In the genomic region with DNA sequence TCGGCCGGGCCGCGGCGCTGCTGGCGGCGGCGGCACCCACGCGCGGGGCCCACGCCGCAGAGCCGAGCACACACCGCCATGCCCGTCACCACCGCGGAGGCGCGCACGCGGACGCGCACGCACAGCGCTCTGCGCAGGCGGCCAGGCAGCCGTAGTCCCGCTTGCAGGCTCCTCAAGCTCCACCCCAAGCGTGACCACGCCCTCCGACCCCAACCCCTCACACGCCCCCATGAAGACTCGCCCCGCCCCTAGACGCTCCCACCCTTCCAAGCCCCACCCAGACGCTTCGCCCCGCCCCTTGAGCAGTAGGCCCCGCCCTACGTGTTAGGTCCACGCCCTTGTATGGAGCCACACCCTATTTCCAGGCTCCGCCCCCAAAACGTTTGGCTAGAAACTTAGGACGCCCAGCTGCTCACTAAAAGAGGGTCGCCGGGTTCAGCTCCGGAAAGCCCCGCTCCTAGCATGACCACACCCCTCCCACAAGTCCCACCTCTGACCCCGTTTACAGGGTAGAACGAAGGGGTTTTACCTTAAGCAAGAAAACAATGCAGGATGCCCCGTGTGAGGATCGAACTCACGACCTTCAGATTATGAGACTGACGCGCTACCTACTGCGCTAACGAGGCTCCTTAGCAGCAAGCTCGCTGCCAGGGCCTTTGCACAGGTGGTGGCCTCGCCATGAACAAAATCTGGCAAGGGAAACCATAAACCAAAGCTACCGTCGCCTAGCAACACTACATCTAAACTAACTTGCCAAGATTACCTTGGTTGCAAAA, we compare ENCODE assay signal across 8 mouse cellular contexts. TPM values are rescaled to one million over a fixed set of nuclear protein-coding genes. Genes with fewer than 3 reads are reported as not detected.
DNase-seq lines count a peak whose midpoint lies in the region; ATAC-seq and TF ChIP-seq lines count a peak whose summit lies in the region.

TSS of gene Fbxo31 (minus strand) at position 131 of the 776 bp plus-strand sequence.

- H3K9me3 ChIP-seq in heart, embryonic 12.5 days (replicated peaks), result no peaks in the 10 kb centered on the region
- H3K9me3 ChIP-seq in kidney, postnatal 0 days (replicated peaks; ENCODE audit: low read length), result no peaks in the 10 kb centered on the region
- no peaks in the 10 kb centered on the region for H3K9me3 ChIP-seq in liver, embryonic 11.5 days (ENCODE audit: control insufficient read depth, low read length)
- H3K9me3 ChIP-seq in stomach, embryonic 14.5 days (ENCODE audit: control insufficient read depth, low read depth, low read length), result no peaks in the 10 kb centered on the region

- TF ChIP-seq CTCF in kidney, postnatal 0 days (IDR thresholded peaks at IDR 0.05; ENCODE audit: low read depth), result no peak

- peak; percentile 94 for DNase-seq in CD4-positive helper T cell, adult 2 months (ENCODE audit: low read depth, low spot score)
- DNase-seq in brain, embryonic 18.5 days (ENCODE audit: low read depth, low spot score), result peak; percentile 79
- DNase-seq in kidney, postnatal 0 days (ENCODE audit: low spot score), result peak; percentile 95
- peak; percentile 96 for DNase-seq in liver, embryonic 11.5 days (ENCODE audit: low spot score)
- peak; percentile 94 for DNase-seq in naive thymus-derived CD4-positive, alpha-beta T cell, adult 2 months (ENCODE audit: low read depth)

- peak within 1 kb of the TSS; percentile 96 for H3K4me2 ChIP-seq in heart, embryonic 12.5 days
- H3K4me2 ChIP-seq in kidney, postnatal 0 days (ENCODE audit: low read length), result peak within 1 kb of the TSS; percentile 92
- H3K4me2 ChIP-seq in liver, embryonic 11.5 days, result peak within 1 kb of the TSS; percentile 96
- peak within 1 kb of the TSS; percentile 74 for H3K4me2 ChIP-seq in stomach, embryonic 14.5 days (replicated peaks; ENCODE audit: low read depth, low read length)

- no peaks in the 10 kb centered on the region for H3K36me3 ChIP-seq in heart, embryonic 12.5 days
- no peaks in the 10 kb centered on the region for H3K36me3 ChIP-seq in kidney, postnatal 0 days (ENCODE audit: insufficient read depth, low read length)
- H3K36me3 ChIP-seq in liver, embryonic 11.5 days (ENCODE audit: control insufficient read depth, insufficient read depth, low read length), result no peaks in the 10 kb centered on the region
- H3K36me3 ChIP-seq in stomach, embryonic 14.5 days (ENCODE audit: control insufficient read depth, insufficient read depth, low read length), result no peaks in the 10 kb centered on the region

- peaks cover 19% of the 10 kb centered on the region for H3K4me1 ChIP-seq in heart, embryonic 12.5 days (replicated peaks)
- peaks cover 15% of the 10 kb centered on the region for H3K4me1 ChIP-seq in kidney, postnatal 0 days (replicated peaks; ENCODE audit: insufficient read depth, low read length)
- H3K4me1 ChIP-seq in liver, embryonic 11.5 days (replicated peaks; ENCODE audit: control insufficient read depth, insufficient read depth, low read length), result peaks cover 20% of the 10 kb centered on the region
- peaks cover 17% of the 10 kb centered on the region for H3K4me1 ChIP-seq in stomach, embryonic 14.5 days (ENCODE audit: control insufficient read depth, insufficient read depth, low read length)

- WGBS in heart, embryonic 12.5 days, result 2% methylated on average over 52 of the region's 63 CpGs
- WGBS in kidney, postnatal 0 days, result 2% methylated on average over 47 of the region's 63 CpGs
- WGBS in liver, embryonic 11.5 days, result 1% methylated on average over 59 of the region's 63 CpGs
- 2% methylated on average over 55 of the region's 63 CpGs for WGBS in stomach, embryonic 14.5 days

- no peak within 1 kb of the TSS for H3K27ac ChIP-seq in heart, embryonic 12.5 days (ENCODE audit: poor library complexity, severe bottlenecking)
- peak within 1 kb of the TSS; percentile 26 for H3K27ac ChIP-seq in kidney, postnatal 0 days
- H3K27ac ChIP-seq in liver, embryonic 11.5 days (ENCODE audit: low read depth, low read length), result peak within 1 kb of the TSS; percentile 73
- H3K27ac ChIP-seq in stomach, embryonic 14.5 days (ENCODE audit: low read length), result 0 out of 2 replicates have a peak within 1 kb of the TSS, but pooled peaks have one; percentile 33

- no peaks in the 10 kb centered on the region for H3K27me3 ChIP-seq in heart, embryonic 12.5 days (replicated peaks)
- H3K27me3 ChIP-seq in kidney, postnatal 0 days (ENCODE audit: insufficient read depth, low read length), result no peaks in the 10 kb centered on the region
- H3K27me3 ChIP-seq in liver, embryonic 11.5 days (replicated peaks; ENCODE audit: control insufficient read depth, insufficient read depth, low read length), result no peaks in the 10 kb centered on the region
- H3K27me3 ChIP-seq in stomach, embryonic 14.5 days (ENCODE audit: control insufficient read depth, insufficient read depth, low read length), result no peaks in the 10 kb centered on the region

- peak within 1 kb of the TSS; percentile 93 for H3K4me3 ChIP-seq in heart, embryonic 12.5 days
- H3K4me3 ChIP-seq in kidney, postnatal 0 days (replicated peaks; ENCODE audit: low read depth, low read length), result peak within 1 kb of the TSS; percentile 88
- peak within 1 kb of the TSS; percentile 71 for H3K4me3 ChIP-seq in liver, embryonic 11.5 days (ENCODE audit: low read depth, low read length)
- H3K4me3 ChIP-seq in stomach, embryonic 14.5 days (ENCODE audit: low read depth, low read length), result peak within 1 kb of the TSS; percentile 62

- H3K9ac ChIP-seq in heart, embryonic 12.5 days, result peak within 1 kb of the TSS; percentile 93
- H3K9ac ChIP-seq in kidney, postnatal 0 days (ENCODE audit: low read depth, low read length), result peak within 1 kb of the TSS; percentile 85
- H3K9ac ChIP-seq in liver, embryonic 11.5 days (ENCODE audit: low read depth, low read length), result peak within 1 kb of the TSS; percentile 85
- H3K9ac ChIP-seq in stomach, embryonic 14.5 days (replicated peaks; ENCODE audit: low read depth, low read length), result peak within 1 kb of the TSS; percentile 80

- peak; percentile 79 for ATAC-seq in erythroid progenitor cell, adult 5-6 weeks (replicated peaks; ENCODE audit: low FRiP score, poor library complexity, severe bottlenecking)
- ATAC-seq in heart, embryonic 12.5 days (ENCODE audit: insufficient number of reproducible peaks, low FRiP score), result peak; percentile 94
- peak; percentile 92 for ATAC-seq in kidney, postnatal 0 days (replicated peaks; ENCODE audit: low FRiP score, low read depth)
- peak; percentile 92 for ATAC-seq in liver, embryonic 11.5 days (replicated peaks; ENCODE audit: low FRiP score)
- ATAC-seq in stomach, embryonic 14.5 days (ENCODE audit: insufficient number of reproducible peaks, insufficient read depth, low FRiP score, low read depth), result peak; percentile 94

RNA-seq across cellular contexts. Expression of gene Fbxo31, which starts in this region (rescaled TPM):
- 1.7 and 2.2 TPM in 2 replicates for total RNA-seq in erythroid progenitor cell, adult 5-6 weeks (2015; ENCODE audit: low replicate concordance)
- 1.5 and 3.5 TPM in 2 replicates for total RNA-seq in erythroid progenitor cell, adult 5-6 weeks (2017; ENCODE audit: low replicate concordance)
- 13.7 and 15.7 TPM in 2 replicates for polyA plus RNA-seq in heart, embryonic 12.5 days (2016; fragmentation: Nextera tagmentation; extraction: Ambion mirVana)
- polyA plus RNA-seq in kidney, postnatal 0 days (2015; fragmentation: Nextera tagmentation; extraction: Ambion mirVana), result 13.4 and 14.9 TPM in 2 replicates
- polyA plus RNA-seq in liver, embryonic 11.5 days (2014; fragmentation: Nextera tagmentation; extraction: Ambion mirVana), result 23.8 and 23.9 TPM in 2 replicates
- 14.2 and 15.0 TPM in 2 replicates for polyA plus RNA-seq in stomach, embryonic 14.5 days (2014; fragmentation: Nextera tagmentation; extraction: Ambion mirVana)
